Mouse (Mus musculus) lung, postnatal 0 days (tissue): ENCODE data around the gene Pck2.

Experiments
- CTCF ChIP-seq: IDR thresholded peaks from 2 replicates; pipeline ENCODE4 v1.5.1; 2016; ENCODE audit warnings: antibody characterized with exemption, mild to moderate bottlenecking
- EP300 ChIP-seq: IDR thresholded peaks from 2 replicates; pipeline ENCODE4 v1.6.1; 2016; ENCODE audit warnings: antibody characterized with exemption, mild to moderate bottlenecking, control low read depth

GRCm38 (mm10) chr14:55496761-55497448, 43.2 kb upstream of the Pck2 start:
- TF ChIP-seq CTCF (no peak), EP300 (no peak)
